Mouse (Mus musculus): ENCODE data around the gene Polr1c.
A peak's percentile ranks its signal among the peaks of the same experiment; 100 is the strongest.

The Polr1c gene

DNA sequence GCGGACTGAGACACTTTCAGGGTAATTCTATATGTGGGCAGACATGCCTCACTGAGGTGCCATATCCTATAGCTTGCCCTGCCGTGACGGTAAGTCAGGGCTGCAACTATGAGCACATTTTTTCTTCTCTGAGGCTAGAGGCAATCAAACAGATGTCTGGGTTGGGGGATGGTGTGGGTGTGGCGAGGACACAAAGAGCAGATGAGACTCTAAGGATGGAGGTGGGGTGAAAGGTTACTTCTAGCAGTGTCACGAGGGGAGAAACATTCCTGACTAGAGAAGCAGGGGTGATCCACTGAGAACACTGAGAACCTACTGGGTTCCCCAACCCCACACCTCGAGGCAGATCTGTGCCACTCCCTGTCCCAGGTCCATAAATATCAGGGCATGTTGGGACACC is 19.1 kb upstream of the Polr1c start:
- ATAC-seq (ENCODE audit: insufficient number of reproducible peaks, low FRiP score, low TSS enrichment): no peak

- ATAC-seq (ENCODE audit: insufficient number of reproducible peaks, low FRiP score, low TSS enrichment): peak; percentile 72
Measured at GRCm38 (mm10) chr17:46265918-46266618, 18.2 kb upstream of the Polr1c start.

DNA sequence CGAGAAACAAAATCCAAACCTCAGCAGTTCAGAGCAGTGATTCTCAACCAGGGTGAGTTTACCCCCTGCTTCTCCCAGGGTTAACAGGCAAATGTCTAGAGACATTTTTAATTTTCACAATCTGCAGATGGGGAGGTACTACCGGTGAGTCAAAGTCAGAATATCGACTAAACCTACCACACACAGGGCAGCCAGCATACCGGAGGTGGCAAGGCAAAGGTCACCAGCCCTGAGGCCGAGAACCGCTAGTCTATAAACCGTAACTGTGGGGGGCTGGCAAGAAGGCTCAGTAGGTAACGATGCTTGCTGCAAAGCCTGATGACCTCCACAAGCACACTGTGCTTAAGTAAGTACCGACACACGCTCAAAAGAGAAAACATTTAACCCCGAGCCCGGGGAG is 17.6 kb upstream of the Polr1c start:
- ATAC-seq (ENCODE audit: insufficient number of reproducible peaks, low FRiP score, low TSS enrichment): no peak

- ATAC-seq (ENCODE audit: insufficient number of reproducible peaks, low FRiP score, low TSS enrichment): no peak
Measured at GRCm38 (mm10) chr17:46262201-46262694, 14.4 kb upstream of the Polr1c start.

DNA sequence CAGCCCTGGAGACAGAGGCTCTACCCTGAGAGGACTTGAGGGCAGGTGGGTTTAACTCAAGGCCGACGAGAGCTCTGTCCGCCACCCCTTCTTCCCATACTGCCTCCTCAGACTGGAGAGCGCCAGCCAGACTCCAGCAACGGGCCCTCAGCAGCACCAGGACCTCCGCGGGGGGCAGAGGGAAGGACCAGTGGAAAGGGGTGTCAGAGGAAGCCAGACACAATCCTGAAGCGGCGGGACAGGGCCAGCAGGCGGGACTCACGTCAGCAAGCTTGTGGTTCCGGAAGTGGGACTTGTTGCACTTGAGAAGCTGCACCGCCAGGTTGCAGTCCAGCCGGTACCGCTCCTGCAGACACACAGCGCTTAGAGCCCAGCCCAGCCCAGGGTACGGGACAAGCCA is 11.8 kb upstream of the Polr1c start:
- no peak for ATAC-seq (ENCODE audit: insufficient number of reproducible peaks, low FRiP score, low TSS enrichment)

GRCm38 (mm10) chr17:46258279-46259053 is 10.6 kb upstream of the Polr1c start:
- ATAC-seq (ENCODE audit: insufficient number of reproducible peaks, low FRiP score, low TSS enrichment): no peak

DNA sequence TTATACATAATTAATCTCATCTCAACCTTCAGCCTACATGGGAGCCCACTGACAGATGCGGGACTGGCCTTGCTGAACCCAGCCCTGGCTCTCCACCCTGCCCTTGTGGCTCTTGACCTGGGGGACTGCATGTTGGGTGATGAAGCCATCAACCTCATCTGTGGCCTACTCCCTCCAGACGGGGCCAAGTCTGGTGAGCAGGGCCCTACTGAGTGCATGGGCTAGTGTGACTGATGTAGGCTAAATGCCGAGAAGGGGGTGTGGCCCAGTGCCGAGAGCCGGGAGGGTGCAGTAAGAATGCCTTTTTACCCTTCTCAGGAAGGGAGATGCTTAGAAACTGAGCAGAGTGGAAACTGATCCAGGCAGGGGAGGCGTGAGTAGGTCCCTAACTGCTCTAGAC is 7.3 kb upstream of the Polr1c start:
- ATAC-seq (ENCODE audit: insufficient number of reproducible peaks, low FRiP score, low TSS enrichment): no peak

GRCm38 (mm10) chr17:46254106-46254505 is 6.3 kb upstream of the Polr1c start:
- no peak for ATAC-seq (ENCODE audit: insufficient number of reproducible peaks, low FRiP score, low TSS enrichment)

GRCm38 (mm10) chr17:46253452-46254084 is 5.7 kb upstream of the Polr1c start, which contains the start of gene Lrrc73:
TSS of gene Lrrc73 (plus strand) at chr17:46253531.
- peak; percentile 67; the same call in 1 of the 2 replicates for ATAC-seq (ENCODE audit: insufficient number of reproducible peaks, low FRiP score, low TSS enrichment)

DNA sequence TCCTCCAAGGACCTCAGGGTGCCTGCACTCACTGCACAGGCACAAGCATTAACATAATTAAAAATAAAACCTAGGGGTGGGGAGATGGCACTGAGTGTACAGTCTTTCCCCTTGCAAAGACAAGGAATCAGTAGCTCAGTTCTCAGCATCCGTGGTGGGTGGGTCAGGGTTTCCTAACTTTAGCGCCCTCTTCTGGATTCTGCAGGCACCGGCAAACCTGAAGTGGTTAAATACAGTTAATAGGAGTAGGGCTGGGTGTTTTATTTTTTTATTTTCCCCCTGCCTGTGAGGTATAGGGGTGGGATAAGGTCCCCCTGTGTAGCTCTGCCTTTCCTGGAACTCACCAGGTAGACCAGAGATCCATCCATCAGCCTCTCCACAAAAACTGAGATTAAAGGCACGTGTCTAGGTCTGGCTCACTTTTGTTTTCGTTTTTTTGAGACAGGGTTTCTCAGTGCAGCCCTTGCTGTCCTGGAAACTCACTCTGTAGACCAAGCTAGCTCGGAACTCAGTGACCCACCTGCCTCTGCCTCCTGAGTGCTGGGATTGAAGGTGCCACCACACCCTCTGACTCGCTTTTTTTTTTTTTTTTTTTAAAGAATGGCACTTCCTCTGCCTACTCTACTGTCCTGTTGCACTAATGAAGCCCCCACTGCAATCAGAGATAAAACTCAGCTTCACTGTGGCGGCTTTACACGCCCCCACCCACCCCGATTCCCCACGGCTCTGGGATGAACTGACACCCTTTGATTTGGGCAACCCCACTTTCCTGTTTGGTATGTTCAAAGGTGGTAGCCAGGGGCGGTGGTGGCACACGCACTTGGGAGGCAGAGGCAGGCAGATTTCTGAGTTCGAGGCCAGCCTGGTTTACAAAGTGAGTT is 5.0 kb upstream of the Polr1c start:
- no peak for ATAC-seq (ENCODE audit: insufficient number of reproducible peaks, low FRiP score, low TSS enrichment)

DNA sequence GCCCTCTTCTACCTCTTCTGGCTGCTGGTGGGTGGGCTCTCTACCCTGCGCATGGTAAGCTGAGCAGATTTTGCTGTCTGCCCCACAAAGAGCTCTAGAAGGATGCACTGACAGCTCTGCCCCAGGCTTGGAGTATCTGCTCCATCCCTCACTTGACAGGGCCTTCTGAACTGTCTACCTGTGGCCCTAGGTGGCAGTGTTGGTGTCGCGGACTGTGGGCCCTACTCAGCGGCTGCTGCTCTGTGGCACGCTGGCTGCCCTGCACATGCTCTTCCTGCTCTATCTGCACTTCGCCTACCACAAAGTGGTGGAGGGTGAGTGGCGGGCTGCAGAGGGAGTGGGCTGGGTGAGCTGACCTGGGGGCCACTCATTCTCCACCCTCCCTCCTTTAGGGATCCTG is 3.3 kb upstream of the Polr1c start:
- ATAC-seq (ENCODE audit: insufficient number of reproducible peaks, low FRiP score, low TSS enrichment): no peak

DNA sequence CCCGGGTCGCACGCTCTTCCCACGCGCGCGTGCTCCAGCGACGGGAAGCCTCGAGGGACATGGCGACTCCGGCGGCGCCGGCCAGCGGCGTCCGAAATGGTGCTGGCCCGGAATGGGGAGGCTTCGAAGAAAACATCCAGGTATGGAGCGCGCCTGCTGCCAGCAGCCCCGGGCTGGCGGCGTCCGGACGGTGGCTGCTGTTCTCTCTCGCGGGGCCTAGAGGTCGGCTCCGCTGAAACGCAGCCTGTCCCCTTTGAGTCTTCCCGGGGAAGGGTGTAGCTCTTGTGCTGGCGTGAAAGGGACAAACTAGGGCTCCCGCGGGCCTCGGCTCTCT is 302 bp upstream of the Polr1c start:
- ATAC-seq (ENCODE audit: insufficient number of reproducible peaks, low FRiP score, low TSS enrichment): peak; percentile 38; the same call in 1 of the 2 replicates

DNA sequence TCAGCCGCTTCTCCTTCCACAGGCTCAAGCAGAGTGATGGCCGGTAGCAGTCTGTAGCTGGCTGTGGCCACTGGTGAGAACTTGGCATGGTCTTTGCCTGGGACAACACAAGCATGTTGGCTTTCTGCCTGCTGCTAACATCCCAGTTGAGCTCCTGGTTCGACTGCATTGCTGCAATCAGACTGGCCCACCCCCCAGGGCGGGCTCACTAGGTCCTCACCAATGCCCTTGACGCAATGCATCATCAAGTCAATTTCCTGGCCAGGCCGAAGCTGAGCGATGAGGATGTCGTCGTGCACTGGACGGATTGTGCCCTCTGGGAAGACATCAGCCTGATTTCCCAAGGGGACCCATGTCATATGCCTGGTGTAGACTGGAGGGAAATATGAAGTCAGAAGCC is 3.3 kb downstream of the Polr1c start:
- ATAC-seq (ENCODE audit: insufficient number of reproducible peaks, low FRiP score, low TSS enrichment): no peak

GRCm38 (mm10) chr17:46243624-46244023 is 4.2 kb downstream of the Polr1c start:
- ATAC-seq (ENCODE audit: insufficient number of reproducible peaks, low FRiP score, low TSS enrichment): no peak

- no peak for ATAC-seq (ENCODE audit: insufficient number of reproducible peaks, low FRiP score, low TSS enrichment)
Measured at GRCm38 (mm10) chr17:46242993-46243392, 4.9 kb downstream of the Polr1c start.

GRCm38 (mm10) chr17:46242274-46242673 is 5.6 kb downstream of the Polr1c start:
- ATAC-seq (ENCODE audit: insufficient number of reproducible peaks, low FRiP score, low TSS enrichment): no peak

GRCm38 (mm10) chr17:46241471-46241870 is 6.4 kb downstream of the Polr1c start:
- no peak for ATAC-seq (ENCODE audit: insufficient number of reproducible peaks, low FRiP score, low TSS enrichment)

- ATAC-seq (ENCODE audit: insufficient number of reproducible peaks, low FRiP score, low TSS enrichment): no peak
Measured at GRCm38 (mm10) chr17:46239516-46240114, 8.2 kb downstream of the Polr1c start.

- ATAC-seq (ENCODE audit: insufficient number of reproducible peaks, low FRiP score, low TSS enrichment): no peak
Measured at GRCm38 (mm10) chr17:46237480-46237879, 10.4 kb downstream of the Polr1c start.

- no peak for ATAC-seq (ENCODE audit: insufficient number of reproducible peaks, low FRiP score, low TSS enrichment)
Measured at GRCm38 (mm10) chr17:46237079-46237478, 10.8 kb downstream of the Polr1c start.

All from cerebellum, adult (tissue).